Mouse (Mus musculus): ENCODE data around the gene Adamts3. TPM values are rescaled to one million over a fixed set of nuclear protein-coding genes. Genes with fewer than 3 reads are reported as not detected.

The Adamts3 gene
- polyA plus RNA-seq, 1 experiment from 2014 or later = not detected

DNA sequence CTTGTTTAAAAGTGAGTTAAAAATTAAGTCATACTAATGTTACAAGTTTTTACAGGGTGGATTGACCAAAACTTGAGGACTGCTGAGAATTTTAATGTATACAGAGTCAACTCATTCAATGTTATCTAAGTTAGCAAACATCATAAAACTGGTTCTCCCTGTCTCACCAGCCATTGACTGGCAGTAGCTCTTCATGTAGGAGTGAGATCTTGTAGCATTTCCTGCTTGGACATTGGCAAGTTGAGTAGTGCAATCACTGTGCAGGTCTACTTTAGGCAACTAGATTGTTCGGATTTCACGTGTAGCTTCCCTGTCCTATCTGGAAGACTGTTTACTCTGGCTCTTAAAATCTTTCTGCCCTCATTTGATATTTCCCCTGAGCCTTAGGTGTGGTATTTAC is 229.3 kb downstream of the Adamts3 start:
- ATAC-seq (no peak), DNase-seq (ENCODE audit: low read depth, low spot score) (no peak)
- no peak for TF ChIP-seq CTCF (IDR thresholded peaks at IDR 0.05)
- ChIA-PET CTCF (no interaction called here), POLR2A (no interaction called here)
- H3K27me3 ChIP-seq = peaks cover 37% of the 10 kb centered on the region
- in situ Hi-C loops (cut with MboI; ENCODE audit: low pct_unique_long_range_greater_than_20kb) = no loop called here

DNA sequence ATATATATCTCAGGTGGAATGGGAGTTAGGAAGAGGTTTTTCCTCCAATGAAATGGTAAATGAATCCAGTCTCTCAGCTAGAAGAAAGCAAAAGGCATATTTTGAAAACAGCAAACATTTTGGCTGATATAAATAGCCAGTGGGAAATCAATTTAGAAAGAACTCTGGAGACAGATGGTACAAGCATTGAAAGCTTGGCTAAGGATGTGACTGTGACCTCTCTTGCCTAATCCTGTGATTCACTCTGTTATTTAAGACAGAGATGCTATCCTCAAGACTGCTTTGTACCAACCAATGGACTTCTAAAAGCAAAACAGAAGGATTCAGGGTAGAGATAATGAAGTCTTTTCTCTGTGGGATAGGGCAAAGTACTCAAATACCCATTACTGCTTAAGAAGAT is 236.2 kb downstream of the Adamts3 start:
- ATAC-seq = no peak
- no peak for DNase-seq (ENCODE audit: low read depth, low spot score)
- peaks cover 21% of the 10 kb centered on the region for H3K27me3 ChIP-seq
- in situ Hi-C loops (cut with MboI; ENCODE audit: low pct_unique_long_range_greater_than_20kb) = no loop called here
- CTCF ChIA-PET = no interaction called here
- TF ChIP-seq CTCF (IDR thresholded peaks at IDR 0.05) = no peak
- POLR2A ChIA-PET = no interaction called here

DNA sequence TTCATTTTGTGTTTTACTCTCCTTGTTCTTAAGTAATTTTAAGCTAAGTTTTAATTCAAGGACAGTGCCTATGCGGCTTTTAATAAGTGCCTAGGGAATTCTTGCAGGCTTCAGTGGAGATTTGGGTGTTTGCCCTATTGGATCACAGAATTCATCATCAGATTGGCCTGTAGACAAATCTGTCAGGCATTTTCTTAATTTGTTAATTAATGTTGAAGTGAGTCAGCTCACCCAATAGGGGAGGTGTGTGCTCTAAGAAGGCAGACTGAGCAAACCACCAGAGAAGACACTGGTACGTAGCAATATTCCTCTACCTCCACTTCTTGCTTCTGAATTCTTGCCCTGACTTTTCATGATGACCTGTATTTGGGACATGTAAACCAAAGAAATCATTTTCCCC is 247.7 kb downstream of the Adamts3 start:
- ChIA-PET CTCF (interaction anchor here (1.7 kb wide), 1 partner anchor 23 kb away, joined by 4 read pairs; no protein-coding TSS in a partner anchor), POLR2A (no interaction called here)
- ATAC-seq = no peak
- TF ChIP-seq CTCF (IDR thresholded peaks at IDR 0.05) = no peak
- peaks cover 10% of the 10 kb centered on the region for H3K27me3 ChIP-seq
- in situ Hi-C loops (cut with MboI; ENCODE audit: low pct_unique_long_range_greater_than_20kb) = no loop called here
- DNase-seq (ENCODE audit: low read depth, low spot score) = no peak

DNA sequence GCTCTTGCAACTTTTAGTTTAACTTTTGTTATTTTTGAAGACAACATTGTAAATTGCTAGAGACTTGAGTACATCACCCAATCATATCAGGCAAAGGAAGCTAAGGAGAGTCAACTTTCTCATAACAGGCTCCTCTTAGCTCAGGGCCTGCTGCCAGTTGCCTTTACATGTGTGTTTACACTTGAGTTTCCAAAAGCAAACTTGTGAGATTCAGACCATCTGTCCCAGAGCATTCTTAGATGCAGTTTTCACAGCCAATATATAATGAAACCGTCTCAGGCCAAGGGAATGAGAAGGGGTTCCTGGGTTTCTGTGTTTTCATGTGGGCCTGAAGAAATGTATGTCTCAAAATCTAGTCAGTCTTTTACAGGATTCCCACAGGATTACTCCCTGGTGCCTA is 251.5 kb downstream of the Adamts3 start:
- ATAC-seq (no peak), DNase-seq (ENCODE audit: low read depth, low spot score) (no peak)
- no peak for TF ChIP-seq CTCF (IDR thresholded peaks at IDR 0.05)
- H3K27me3 ChIP-seq = peaks cover 10% of the 10 kb centered on the region
- POLR2A ChIA-PET = no interaction called here
- in situ Hi-C loops (cut with MboI; ENCODE audit: low pct_unique_long_range_greater_than_20kb) = no loop called here
- CTCF ChIA-PET = no interaction called here
